Mouse (Mus musculus): Measurements from ENCODE around the gene Abi2. TPM values are rescaled to one million over a fixed set of nuclear protein-coding genes. Genes with fewer than 3 reads are reported as not detected.
A peak's percentile ranks its signal among the peaks of the same experiment; 100 is the strongest.

The Abi2 gene
- total and polyA plus RNA-seq, 3 experiments, result 15.0 to 75.2 (median 16.0) TPM

DNA sequence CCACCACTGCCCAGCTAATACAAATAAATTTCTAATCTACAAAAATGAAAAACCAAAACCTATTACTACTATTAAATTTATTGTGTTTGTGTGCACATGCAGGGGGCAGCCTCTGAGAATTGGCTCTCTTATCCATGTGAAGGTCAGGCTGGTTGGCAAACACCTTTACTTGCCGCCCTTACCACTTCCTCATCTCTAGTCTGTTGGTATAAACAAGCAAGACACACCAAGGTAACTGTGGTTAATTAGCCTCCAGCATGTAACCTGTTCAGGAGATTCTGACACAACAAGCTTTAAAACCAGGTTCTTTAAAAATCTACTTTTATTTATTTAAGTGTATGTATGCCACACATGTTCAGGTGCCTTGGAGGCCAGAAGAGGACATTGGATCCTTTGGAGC, 73.5 kb downstream of the Abi2 start:
- Histone ChIP-seq H3K27me3 (ENCODE audit: control insufficient read depth in 1 of 2, insufficient read depth in 2 of 2, low read length in 2 of 2) (no peaks in the 10 kb centered on the region), H3K4me3 (ENCODE audit: control insufficient read depth in 1 of 2, insufficient read depth in 1 of 2, low read depth in 2 of 2, low read length in 2 of 2) (no peak overlapping the region), H3K4me1 (ENCODE audit: control insufficient read depth in 1 of 2, insufficient read depth in 2 of 2, low read length in 2 of 2) (no peaks in the 10 kb centered on the region), H3K9ac (ENCODE audit: control insufficient read depth, low read depth, low read length, poor library complexity, severe bottlenecking) (no peak overlapping the region), H3K27ac (ENCODE audit: control insufficient read depth, low read depth, low read length) (no peak overlapping the region), H3K9me3 (replicated peaks; ENCODE audit: insufficient read depth, low read length) (no peaks in the 10 kb centered on the region), H3K79me2 (ENCODE audit: control insufficient read depth, insufficient read depth, low read length, poor library complexity) (no peaks in the 10 kb centered on the region), H3K36me3 (ENCODE audit: control insufficient read depth in 1 of 2, insufficient read depth in 2 of 2, low read length in 2 of 2) (no peaks in the 10 kb centered on the region)
- DNase-seq (ENCODE audit: low read depth, low spot score), result peak; percentile 32
- TF ChIP-seq MAZ (IDR thresholded peaks at IDR 0.05; ENCODE audit: low read depth, low read length) (no peak), BHLHE40 (IDR thresholded peaks at IDR 0.05; ENCODE audit: borderline replicate concordance, low read depth, low read length) (no peak), MYB (IDR thresholded peaks at IDR 0.05; ENCODE audit: low read depth, low read length) (no peak), ZC3H11A (IDR thresholded peaks at IDR 0.05; ENCODE audit: low read depth, low read length) (no peak), MEF2A (IDR thresholded peaks at IDR 0.05; ENCODE audit: extremely low read depth, insufficient replicate concordance, low read depth, low read length, poor library complexity, severe bottlenecking) (no peak), SMC3 (IDR thresholded peaks at IDR 0.05; ENCODE audit: low read depth, low read length) (no peak)

DNA sequence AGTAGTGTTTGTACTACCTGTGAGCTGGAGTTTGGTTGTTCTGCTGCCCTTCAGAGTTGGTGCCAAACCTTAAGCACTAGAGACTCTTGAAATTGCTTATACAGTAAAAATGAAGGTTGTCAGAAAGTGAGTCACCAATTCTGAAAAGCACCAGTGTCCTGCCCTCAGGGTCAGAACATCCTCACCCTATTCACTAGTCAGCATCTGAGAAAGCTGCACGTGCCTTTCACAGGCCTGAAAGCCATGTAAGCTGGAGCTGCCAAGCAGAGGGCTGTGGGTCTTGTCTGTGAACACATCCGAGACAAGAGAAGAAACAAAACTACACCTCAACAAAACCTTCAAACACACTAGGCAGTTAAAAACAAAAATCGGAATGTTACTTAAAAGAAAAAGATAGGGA, 76.2 kb downstream of the Abi2 start:
- H3K4me1 ChIP-seq (ENCODE audit: control insufficient read depth in 1 of 2, insufficient read depth in 2 of 2, low read length in 2 of 2), result no peaks in the 10 kb centered on the region
- H3K27me3 ChIP-seq (ENCODE audit: control insufficient read depth in 1 of 2, insufficient read depth in 2 of 2, low read length in 2 of 2), result no peaks in the 10 kb centered on the region
- no peak for TF ChIP-seq MYB (IDR thresholded peaks at IDR 0.05; ENCODE audit: low read depth, low read length)
- TF ChIP-seq MXI1 (IDR thresholded peaks at IDR 0.05; ENCODE audit: low read depth, low read length), result no peak
- TF ChIP-seq NRF1 (IDR thresholded peaks at IDR 0.05; ENCODE audit: insufficient read depth, low read depth, low read length, poor library complexity, severe bottlenecking), result no peak
- H3K9ac ChIP-seq (ENCODE audit: control insufficient read depth, low read depth, low read length, poor library complexity, severe bottlenecking), result no peak overlapping the region
- no peaks in the 10 kb centered on the region for H3K36me3 ChIP-seq (ENCODE audit: control insufficient read depth in 1 of 2, insufficient read depth in 2 of 2, low read length in 2 of 2)
- DNase-seq (ENCODE audit: low read depth, low spot score), result no peak
- no peaks in the 10 kb centered on the region for H3K9me3 ChIP-seq (replicated peaks; ENCODE audit: insufficient read depth, low read length)
- H3K79me2 ChIP-seq (ENCODE audit: control insufficient read depth, insufficient read depth, low read length, poor library complexity), result no peaks in the 10 kb centered on the region
- H3K4me3 ChIP-seq (ENCODE audit: control insufficient read depth in 1 of 2, insufficient read depth in 1 of 2, low read depth in 2 of 2, low read length in 2 of 2), result no peak overlapping the region
- no peak overlapping the region for H3K27ac ChIP-seq (ENCODE audit: control insufficient read depth, low read depth, low read length)

DNA sequence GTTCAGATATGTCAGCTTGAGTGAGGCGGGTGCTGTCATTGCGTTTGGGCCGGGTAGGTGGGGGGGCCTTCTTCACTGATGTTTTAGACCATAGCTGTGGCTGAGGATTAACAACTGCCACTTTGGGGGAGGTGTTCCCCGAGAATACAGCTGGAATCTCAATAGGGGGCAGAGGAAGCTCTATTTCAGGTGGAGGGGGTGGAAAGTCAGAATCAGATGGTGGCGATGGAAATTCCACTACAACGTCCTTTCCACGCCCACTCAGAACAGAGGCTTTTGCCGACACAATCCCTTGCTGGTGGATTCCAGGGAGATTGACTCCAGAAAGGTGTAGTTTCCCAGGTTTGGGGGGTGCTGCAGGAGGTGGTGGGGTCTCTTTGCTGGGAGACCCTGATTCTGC, 79.2 kb downstream of the Abi2 start:
- Histone ChIP-seq H3K27me3 (ENCODE audit: control insufficient read depth in 1 of 2, insufficient read depth in 2 of 2, low read length in 2 of 2) (no peaks in the 10 kb centered on the region), H3K79me2 (ENCODE audit: control insufficient read depth, insufficient read depth, low read length, poor library complexity) (no peaks in the 10 kb centered on the region), H3K9me3 (replicated peaks; ENCODE audit: insufficient read depth, low read length) (no peaks in the 10 kb centered on the region), H3K27ac (ENCODE audit: control insufficient read depth, low read depth, low read length) (no peak overlapping the region), H3K36me3 (ENCODE audit: control insufficient read depth in 1 of 2, insufficient read depth in 2 of 2, low read length in 2 of 2) (no peaks in the 10 kb centered on the region), H3K9ac (ENCODE audit: control insufficient read depth, low read depth, low read length, poor library complexity, severe bottlenecking) (no peak overlapping the region), H3K4me1 (ENCODE audit: control insufficient read depth in 1 of 2, insufficient read depth in 2 of 2, low read length in 2 of 2) (no peaks in the 10 kb centered on the region), H3K4me3 (ENCODE audit: control insufficient read depth in 1 of 2, insufficient read depth in 1 of 2, low read depth in 2 of 2, low read length in 2 of 2) (no peak overlapping the region)
- TF ChIP-seq TBP (IDR thresholded peaks at IDR 0.05; ENCODE audit: low read depth, low read length) (no peak), ELF1 (IDR thresholded peaks at IDR 0.05; ENCODE audit: low read depth, low read length) (no peak), TCF12 (IDR thresholded peaks at IDR 0.05; ENCODE audit: low read depth, low read length) (no peak), GABPA (IDR thresholded peaks at IDR 0.05; ENCODE audit: low read depth, low read length) (no peak), MAFK (IDR thresholded peaks at IDR 0.05; ENCODE audit: borderline replicate concordance, low read depth, low read length) (no peak), ZMIZ1 (IDR thresholded peaks at IDR 0.05; ENCODE audit: low read depth, low read length) (no peak), CHD1 (IDR thresholded peaks at IDR 0.05; ENCODE audit: low read depth, low read length) (no peak), ETS1 (IDR thresholded peaks at IDR 0.05; ENCODE audit: low read depth, low read length) (no peak), POLR2AphosphoS5 (IDR thresholded peaks at IDR 0.05; ENCODE audit: borderline replicate concordance, low read depth, low read length) (no peak), SIN3A (IDR thresholded peaks at IDR 0.05; ENCODE audit: low read length) (no peak), MEF2A (IDR thresholded peaks at IDR 0.05; ENCODE audit: extremely low read depth, insufficient replicate concordance, low read depth, low read length, poor library complexity, severe bottlenecking) (no peak), CTCF (IDR thresholded peaks at IDR 0.05 in 2 of 3, conservative IDR thresholded peaks at IDR 0.05 in 1 of 3; ENCODE audit: control insufficient read depth in 1 of 3, insufficient read depth in 1 of 3, low read depth in 2 of 3, low read length in 3 of 3, poor library complexity in 1 of 3, severe bottlenecking in 1 of 3) (no peak), CHD2 (IDR thresholded peaks at IDR 0.05; ENCODE audit: low read length) (no peak), POLR2AphosphoS2 (IDR thresholded peaks at IDR 0.05; ENCODE audit: low read length) (no peak), USF1 (IDR thresholded peaks at IDR 0.05; ENCODE audit: low read depth, low read length) (no peak)
- DNase-seq (ENCODE audit: low read depth, low spot score), result no peak

Data from MEL (cell line).